Mouse (Mus musculus) lung, embryonic 14.5 days (tissue): ENCODE measurements around the gene Cybc1. TPM values are rescaled to one million over a fixed set of nuclear protein-coding genes. Genes with fewer than 3 reads are reported as not detected.

ENCODE experiments used
- ATAC-seq: fragments of 200-750 bp; cut with Nextera tagmentation; 2 replicates; pipeline ENCODE4 v1.8.0; 2017; ENCODE audit warnings: mild to moderate bottlenecking, moderate TSS enrichment, moderate library complexity; ENCODE audit not compliant: insufficient read depth
- DNase-seq: peaks from one replicate; pipeline ENCODE4 v3.0.0-alpha.2; 2015
- H3K27ac ChIP-seq: fragments of 300-500 bp; sonication (generic); 2 replicates; pipeline ENCODE4 v1.5.1; 2014; ENCODE audit warnings: low read depth, mild to moderate bottlenecking, moderate library complexity
- H3K27me3 ChIP-seq: fragments of 300-500 bp; sonication (generic); 2 replicates; pipeline ENCODE4 v1.6.1; 2014; ENCODE audit warnings: low read length, control low read depth; ENCODE audit not compliant: insufficient read depth
- H3K36me3 ChIP-seq: fragments of 300-500 bp; sonication (generic); 2 replicates; pipeline ENCODE4 v1.6.1; 2014; ENCODE audit warnings: control low read depth; ENCODE audit not compliant: insufficient read depth
- H3K4me1 ChIP-seq: fragments of 300-500 bp; sonication (generic); 2 replicates; pipeline ENCODE4 v1.6.1; 2014; ENCODE audit warnings: antibody characterized with exemption, control low read depth; ENCODE audit not compliant: insufficient read depth
- H3K4me2 ChIP-seq: fragments of 300-500 bp; sonication (generic); 2 replicates; pipeline ENCODE4 v1.6.1; 2014; ENCODE audit warnings: mild to moderate bottlenecking
- H3K4me3 ChIP-seq: fragments of 300-500 bp; sonication (generic); 2 replicates; pipeline ENCODE4 v1.5.1; 2014; ENCODE audit warnings: low read depth, low read length
- H3K9ac ChIP-seq: fragments of 300-500 bp; sonication (generic); 2 replicates; pipeline ENCODE4 v1.6.1; 2014
- H3K9me3 ChIP-seq: fragments of 300-500 bp; sonication (generic); 2 replicates; pipeline ENCODE4 v1.6.1; 2016; ENCODE audit warnings: low read depth, low read length, control low read depth
- CTCF ChIP-seq: IDR thresholded peaks from 2 replicates; pipeline ENCODE4 v1.5.1; 2016; ENCODE audit warnings: antibody characterized with exemption, low read depth
- WGBS: fragments of 180-500 bp; shearing (Covaris S2); extraction: QIAGEN DNeasy Blood & Tissue Kit; methylation state at CpG from one replicate; pipeline ENCODE4 v1.1.7; 2014; 5-methylcytosine and 5-hydroxymethylcytosine counted together
- polyA plus RNA-seq: library from polyadenylated mRNA; unstranded; fragments of >200 nt; fragmentation: Nextera tagmentation; extraction: Ambion mirVana; gene quantifications from 2 replicates; pipeline ENCODE4 v1.2.1, GENCODE M21; 2014

Gene Cybc1
- polyA plus RNA-seq, 1 experiment from 2014 or later = 29.1 TPM

DNA sequence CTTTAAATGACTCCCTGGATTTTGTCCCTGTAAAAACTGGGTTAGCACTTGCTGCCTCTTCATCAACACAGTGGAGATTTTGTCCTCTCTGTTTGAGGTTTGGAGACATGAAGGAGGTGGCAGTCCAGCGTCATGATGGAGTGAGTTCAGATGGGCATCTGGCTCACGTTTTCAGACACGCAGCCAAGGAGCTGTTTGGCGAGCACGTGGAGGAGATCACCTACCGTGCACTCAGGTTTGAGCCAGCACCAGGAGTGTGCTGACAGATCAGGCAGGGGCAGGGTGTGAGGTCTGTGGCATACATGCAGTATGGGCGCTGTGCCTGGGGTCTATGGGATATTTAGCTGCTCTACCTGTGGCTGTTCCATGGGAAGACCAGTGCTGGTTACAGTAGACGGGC is 21.1 kb upstream of the Cybc1 start:
- H3K36me3 ChIP-seq = peaks cover 96% of the 10 kb centered on the region
- 81% methylated on average over 8 of the region's 8 CpGs for WGBS
- no peak overlapping the region for H3K4me3 ChIP-seq
- H3K4me2 ChIP-seq = no peak overlapping the region
- ATAC-seq (no peak), DNase-seq (no peak)
- H3K9me3 ChIP-seq = no peaks in the 10 kb centered on the region
- H3K9ac ChIP-seq = no peak overlapping the region
- H3K27ac ChIP-seq = no peak overlapping the region
- no peak for TF ChIP-seq CTCF
- no peaks in the 10 kb centered on the region for H3K27me3 ChIP-seq
- no peaks in the 10 kb centered on the region for H3K4me1 ChIP-seq

DNA sequence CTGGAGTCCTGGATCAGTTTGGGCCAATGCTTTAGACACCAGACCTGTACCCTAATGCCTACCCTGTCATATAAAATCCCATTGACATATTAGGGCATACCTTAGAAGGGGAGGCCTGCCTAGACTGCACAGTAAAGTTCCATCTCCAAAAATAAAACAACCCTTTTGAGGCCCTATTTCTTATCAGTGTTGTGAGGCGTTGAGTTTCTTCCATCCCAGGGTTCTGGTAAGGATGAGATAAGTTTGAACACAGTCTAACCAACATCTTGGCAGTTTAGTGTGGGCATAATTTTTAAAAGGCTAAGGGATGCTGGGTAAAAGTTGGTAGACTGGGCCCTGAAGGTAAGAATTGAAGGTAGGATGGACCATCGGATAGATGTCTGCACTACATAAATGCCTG is 10.5 kb upstream of the Cybc1 start:
- Histone ChIP-seq H3K27me3 (no peaks in the 10 kb centered on the region), H3K9me3 (no peaks in the 10 kb centered on the region), H3K9ac (no peak overlapping the region), H3K27ac (peak overlapping the region; percentile 42; the same call in 1 of the 2 replicates), H3K4me2 (peak overlapping the region; percentile 68), H3K4me3 (peak overlapping the region; percentile 74; the same call in 1 of the 2 replicates), H3K4me1 (no peaks in the 10 kb centered on the region), H3K36me3 (peaks cover 53% of the 10 kb centered on the region)
- TF ChIP-seq CTCF = no peak
- DNase-seq (no peak), ATAC-seq (no peak)
- 84% methylated on average over 2 of the region's 2 CpGs for WGBS

DNA sequence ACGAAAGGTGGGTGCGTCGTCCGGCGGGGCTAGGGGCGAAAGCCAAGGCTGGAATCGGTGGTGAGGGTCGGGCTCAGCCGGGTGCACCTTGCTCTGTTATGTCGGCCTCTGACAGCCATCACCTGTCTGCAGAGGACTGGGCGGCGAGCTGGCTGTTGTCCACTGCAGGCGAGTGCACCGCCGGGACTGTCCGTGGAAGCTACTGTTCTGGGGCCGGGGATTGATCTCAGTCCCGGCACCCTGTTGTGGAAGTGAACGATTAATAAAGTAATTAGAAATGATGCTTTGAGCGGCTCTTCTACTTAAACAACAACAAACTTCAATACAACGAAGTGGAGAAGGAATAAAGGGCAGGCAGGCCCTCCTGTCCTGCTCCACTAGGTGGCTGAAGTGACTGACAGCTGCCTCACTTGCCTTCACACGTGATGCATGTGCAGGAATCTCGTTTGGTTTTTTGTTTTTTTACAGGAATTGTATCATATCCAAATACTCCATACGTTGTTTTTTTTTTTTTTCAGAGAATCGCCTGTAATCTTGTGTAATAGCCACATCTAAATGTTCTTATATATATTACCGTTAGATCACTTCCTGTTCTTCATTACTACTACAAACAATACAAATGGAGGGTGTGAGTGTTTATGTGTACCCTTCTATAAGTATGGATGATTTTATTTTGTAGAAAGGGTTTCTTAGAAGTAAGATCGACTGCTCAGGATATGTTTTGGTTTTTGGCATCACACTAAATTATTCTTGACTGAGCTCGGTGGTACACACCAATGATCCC is 8.4 kb upstream of the Cybc1 start:
- TF ChIP-seq CTCF = peak; percentile 61
- no peaks in the 10 kb centered on the region for H3K27me3 ChIP-seq
- peak overlapping the region; percentile 74 for H3K4me3 ChIP-seq
- no peaks in the 10 kb centered on the region for H3K9me3 ChIP-seq
- DNase-seq = peak; percentile 57
- H3K4me2 ChIP-seq = peak overlapping the region; percentile 68
- peak overlapping the region; percentile 76 for H3K9ac ChIP-seq
- peak overlapping the region; percentile 94 for H3K27ac ChIP-seq
- WGBS = 3% methylated on average over 28 of the region's 28 CpGs
- ATAC-seq = peak; percentile 52
- no peaks in the 10 kb centered on the region for H3K4me1 ChIP-seq
- peaks cover 35% of the 10 kb centered on the region for H3K36me3 ChIP-seq

- Histone ChIP-seq H3K4me2 (peak within 1 kb of the TSS; percentile 68), H3K36me3 (peaks cover 27% of the 10 kb centered on the region), H3K27ac (peak within 1 kb of the TSS; percentile 100), H3K27me3 (no peaks in the 10 kb centered on the region), H3K9me3 (no peaks in the 10 kb centered on the region), H3K9ac (peak within 1 kb of the TSS; percentile 76), H3K4me1 (no peaks in the 10 kb centered on the region), H3K4me3 (peak within 1 kb of the TSS; percentile 74)
- WGBS = under 1% methylated on average over 50 of the region's 50 CpGs
- peak; percentile 99 for DNase-seq
- peak; percentile 100 for ATAC-seq
- TF ChIP-seq CTCF = peak; percentile 72
Measured at GRCm38 (mm10) chr11:121236564-121237344, 7.6 kb upstream of the Cybc1 start, which contains the start of gene Narf. Narf (plus strand) TSS chr11:121237253.

DNA sequence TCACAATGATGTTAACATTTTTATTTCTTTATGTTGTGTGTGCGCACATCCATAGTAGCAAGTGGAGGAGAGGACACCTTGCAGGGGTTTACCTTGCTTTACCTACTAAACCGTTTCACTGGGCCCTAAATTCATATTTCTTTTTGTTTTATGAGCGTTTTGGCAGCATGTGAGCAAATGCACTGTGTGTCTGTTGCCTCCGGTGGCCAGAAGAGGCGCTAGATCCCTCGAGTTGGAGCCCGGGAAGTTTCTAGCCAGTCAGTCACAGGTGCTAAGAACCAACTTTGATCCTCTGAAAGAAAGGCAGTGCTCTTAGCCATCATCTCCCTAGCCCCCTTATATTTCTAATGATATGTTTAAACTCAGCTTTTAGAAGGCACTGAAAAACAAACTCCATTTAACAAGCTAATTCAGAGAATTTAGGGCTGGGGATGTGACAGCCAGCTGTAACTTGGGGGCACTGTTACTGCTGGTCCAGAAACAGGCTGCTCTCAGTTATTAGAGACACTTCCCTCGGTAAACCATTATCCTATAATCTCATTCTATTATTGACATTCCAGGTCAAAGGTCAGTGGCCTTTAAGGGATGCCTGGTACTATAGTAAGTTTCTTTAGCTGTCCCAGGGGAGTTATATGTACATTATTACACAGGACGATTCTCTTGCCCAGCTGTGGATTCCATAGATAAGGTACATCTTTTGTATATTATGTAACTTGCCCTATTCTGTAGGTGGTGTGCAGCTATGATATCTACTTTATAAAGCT is 6.5 kb upstream of the Cybc1 start:
- Histone ChIP-seq H3K4me3 (0 out of 2 replicates have a peak overlapping the region, but pooled peaks have one; percentile 74), H3K27ac (peak overlapping the region; percentile 100), H3K4me2 (peak overlapping the region; percentile 63), H3K4me1 (no peaks in the 10 kb centered on the region), H3K9ac (no peak overlapping the region), H3K9me3 (no peaks in the 10 kb centered on the region), H3K27me3 (no peaks in the 10 kb centered on the region), H3K36me3 (peaks cover 16% of the 10 kb centered on the region)
- peak; percentile 50 for TF ChIP-seq CTCF
- DNase-seq (peak; percentile 66), ATAC-seq (no peak)
- WGBS = 25% methylated on average over 9 of the region's 9 CpGs

- H3K9ac ChIP-seq = no peak overlapping the region
- ATAC-seq = no peak
- WGBS = 26% methylated on average over 4 of the region's 4 CpGs
- H3K9me3 ChIP-seq = no peaks in the 10 kb centered on the region
- no peak for DNase-seq
- no peak overlapping the region for H3K4me2 ChIP-seq
- no peak overlapping the region for H3K27ac ChIP-seq
- peaks cover 3% of the 10 kb centered on the region; the same call in 1 of the 2 replicates for H3K4me1 ChIP-seq
- no peaks in the 10 kb centered on the region for H3K27me3 ChIP-seq
- no peak for TF ChIP-seq CTCF
- H3K36me3 ChIP-seq = no peaks in the 10 kb centered on the region
- H3K4me3 ChIP-seq = no peak overlapping the region
Measured at GRCm38 (mm10) chr11:121232706-121233105, 3.6 kb upstream of the Cybc1 start.
